Mouse (Mus musculus) T-helper 2 cell (primary cell): Measurements from ENCODE around the gene Rbck1.
"Not testable (repeated sequence)": the region's sequence is repeated elsewhere in the genome, so short reads cannot be mapped to it uniquely, and the experiment has no call there.

Source experiments
- in situ Hi-C: fragments of 300-600 bp; cut with MboI, MseI; formaldehyde crosslinking; loops from one replicate; pipeline ENCODE4 v1.15.1; 2025; ENCODE audit warnings: high pct_unique_total_duplicates

The Rbck1 gene

GRCm38 (mm10) chr2:152302862-152303261, 29.6 kb downstream of the Rbck1 start:
- in situ Hi-C loops: no loop called here

GRCm38 (mm10) chr2:152294541-152294940, 37.9 kb downstream of the Rbck1 start:
- in situ Hi-C loops: no loop called here

GRCm38 (mm10) chr2:152293727-152294475, 38.6 kb downstream of the Rbck1 start, which contains the start of gene Tbc1d20:
TSS of gene Tbc1d20 (plus strand) at chr2:152293828.
- in situ Hi-C loops: no loop called here

- in situ Hi-C loops: no loop called here
Observed at GRCm38 (mm10) chr2:152293179-152293726, 39.2 kb downstream of the Rbck1 start.

GRCm38 (mm10) chr2:152292475-152292874, 40.0 kb downstream of the Rbck1 start:
- in situ Hi-C loops: no loop called here

- in situ Hi-C loops: not testable (repeated sequence)
Observed at GRCm38 (mm10) chr2:152289623-152290022, 42.8 kb downstream of the Rbck1 start.

- in situ Hi-C loops: no loop called here
Observed at GRCm38 (mm10) chr2:152288046-152288445, 44.4 kb downstream of the Rbck1 start.

GRCm38 (mm10) chr2:152287560-152287959, 44.9 kb downstream of the Rbck1 start:
- in situ Hi-C loops: no loop called here

- in situ Hi-C loops: no loop called here
Observed at GRCm38 (mm10) chr2:152281407-152281806, 51.0 kb downstream of the Rbck1 start.

- in situ Hi-C loops: loop anchor here (10.0 kb wide), 1 partner anchor 621 kb away; no protein-coding TSS in a partner anchor
Observed at GRCm38 (mm10) chr2:152273639-152274038, 58.8 kb downstream of the Rbck1 start.
